In genomic region chr13:74192613-74193012, GRCm38 (mm10) we compare ENCODE assay signal across 11 mouse cellular contexts. TPM values are rescaled to one million over a fixed set of nuclear protein-coding genes. Genes with fewer than 3 reads are reported as not detected.
A peak's percentile ranks its signal among the peaks of the same experiment; 100 is the strongest.
DNase-seq lines count a peak whose midpoint lies in the region; ATAC-seq lines count a peak whose summit lies in the region.
"Had no signal": no experiment of that assay in that cellular context is flagged by ENCODE, and none has a peak within 500 bp of the region (broad histone marks: within the 10 kb centered on the region; RNA-seq: fewer than 3 reads in every experiment).

No protein-coding gene starts in this region.

- WGBS in kidney, embryonic 15.5 days, result 89% methylated on average over 6 of the region's 6 CpGs

- no peak for ATAC-seq in kidney, embryonic 15.5 days (replicated peaks; ENCODE audit: low FRiP score)
- peak; percentile 35 for ATAC-seq in inflammation-experienced regulatory T-cells, adult 6 months

- no peaks in the 10 kb centered on the region for H3K4me1 ChIP-seq in kidney, embryonic 15.5 days
- H3K4me1 ChIP-seq: embryonic facial prominence, embryonic 15.5 days; stomach, embryonic 15.5 days had no signal

- no peaks in the 10 kb centered on the region for H3K27me3 ChIP-seq in kidney, embryonic 15.5 days
- H3K27me3 ChIP-seq: embryonic facial prominence, embryonic 15.5 days; megakaryocyte, embryonic 14.5 days; stomach, embryonic 15.5 days had no signal

- no peak overlapping the region for H3K4me2 ChIP-seq in kidney, embryonic 15.5 days
- H3K4me2 ChIP-seq: embryonic facial prominence, embryonic 15.5 days; stomach, embryonic 15.5 days had no signal

- no peak overlapping the region for H3K27ac ChIP-seq in kidney, embryonic 15.5 days
- H3K27ac ChIP-seq: embryonic facial prominence, embryonic 15.5 days; stomach, embryonic 15.5 days had no signal

- DNase-seq in adrenal gland, adult 2 months, result peak; percentile 17
- DNase-seq in adrenal gland, adult 18-20 months (ENCODE audit: low spot score in 2 of 2), result no peak
- DNase-seq in kidney, postnatal 36 days, result peak; percentile 11 to 28
- peak; percentile 69 for DNase-seq in NIH3T3 (ENCODE audit: low read depth)
- no peak for DNase-seq in urinary bladder, postnatal 10 days (ENCODE audit: low spot score)
- no peak for DNase-seq in cerebellum, adult 8-10 months

- H3K36me3 ChIP-seq in kidney, embryonic 15.5 days, result peaks cover 73% of the 10 kb centered on the region

- H3K9me3 ChIP-seq in kidney, embryonic 15.5 days (replicated peaks), result no peaks in the 10 kb centered on the region
- H3K9me3 ChIP-seq: embryonic facial prominence, embryonic 15.5 days; megakaryocyte, embryonic 14.5 days; stomach, embryonic 15.5 days had no signal

- H3K4me3 ChIP-seq in kidney, embryonic 15.5 days (replicated peaks), result no peak overlapping the region
- H3K4me3 ChIP-seq: embryonic facial prominence, embryonic 15.5 days; megakaryocyte, embryonic 14.5 days; stomach, embryonic 15.5 days had no signal

- H3K9ac ChIP-seq in kidney, embryonic 15.5 days, result no peak overlapping the region
- H3K9ac ChIP-seq: embryonic facial prominence, embryonic 15.5 days; stomach, embryonic 15.5 days had no signal

RNA-seq across cellular contexts. Expression of gene Exoc3, which starts 15.9 kb away (rescaled TPM):
- total RNA-seq in adrenal gland, adult 2 months (2021), result 10 to 100 TPM; 54.2 to 69.9 TPM
- polyA plus RNA-seq in adrenal gland, adult 2 months (2012; rRNA removed), result 30.0 and 40.0 TPM in 2 replicates
- 10 to 100 TPM; 61.8 to 70.6 TPM for total RNA-seq in adrenal gland, adult 18-20 months (2021)
- 67.8 and 68.0 TPM in 2 replicates for polyA plus RNA-seq in kidney, embryonic 15.5 days (2015; fragmentation: Nextera tagmentation; extraction: Ambion mirVana)
- polyA plus RNA-seq in inflammation-experienced regulatory T-cells, adult 6 months (2017; shearing (Covaris generic)), result 10 to 100 TPM; 82.9 to 87.4 (median 86.4) TPM

Comparison
In these comparisons a context has a peak if more than half of its experiments do, and no peak if none do; other contexts are left out.
1. DNase-seq: peak in adrenal gland, adult 2 months (single experiment), kidney, postnatal 36 days (2 of 2) and NIH3T3 (single experiment); none in adrenal gland, adult 18-20 months (0 of 2), urinary bladder, postnatal 10 days (single experiment) and cerebellum, adult 8-10 months (single experiment).